9 mouse cellular contexts compared by ENCODE assay signal in the genomic region with DNA sequence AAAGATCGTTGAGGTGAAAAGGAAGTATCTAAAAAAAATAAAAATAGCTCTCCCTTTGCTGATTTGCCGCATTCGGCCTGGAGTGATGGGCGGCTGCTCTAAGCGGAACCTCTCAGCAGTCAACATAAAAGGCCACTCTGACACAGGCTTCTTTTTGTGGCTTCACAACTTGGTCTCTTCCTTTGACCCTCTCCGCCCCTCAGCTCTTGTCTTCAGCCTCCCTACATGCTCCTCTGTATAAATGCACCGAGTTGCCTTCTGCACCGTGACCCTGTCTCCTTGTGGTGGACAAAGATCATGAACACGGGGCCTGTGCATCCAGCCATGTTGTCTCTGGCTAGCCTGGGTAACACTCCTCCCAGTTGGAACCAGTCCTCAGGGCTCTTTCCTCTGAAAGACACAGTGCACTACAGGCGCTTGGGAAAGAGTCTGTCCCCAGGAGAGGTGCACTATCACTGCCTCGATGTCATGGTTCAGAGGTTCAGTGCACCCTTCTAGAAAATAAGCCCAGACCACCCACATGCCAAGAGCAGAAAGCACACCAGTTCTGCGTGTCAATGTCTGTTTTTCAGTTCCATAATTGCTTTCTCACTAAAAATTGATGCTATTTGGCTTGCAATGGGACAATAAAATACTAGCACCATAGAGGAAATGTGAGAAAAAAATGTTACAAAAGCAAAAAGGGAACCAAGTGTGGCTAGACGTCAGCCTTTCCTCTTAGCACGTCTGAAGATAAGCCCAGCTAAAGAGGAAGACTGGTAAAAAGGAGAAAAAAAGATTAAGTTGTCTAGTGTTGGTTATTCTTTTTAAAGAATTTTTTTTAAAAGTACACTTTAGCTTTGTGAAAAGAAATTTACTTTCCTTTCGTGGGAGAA. TPM values are rescaled to one million over a fixed set of nuclear protein-coding genes. Genes with fewer than 3 reads are reported as not detected.
A peak's percentile ranks its signal among the peaks of the same experiment; 100 is the strongest.
DNase-seq lines count a peak whose midpoint lies in the region.
"Had no signal": no experiment of that assay in that cellular context is flagged by ENCODE, and none has a peak within 500 bp of the region (broad histone marks: within the 10 kb centered on the region; RNA-seq: fewer than 3 reads in every experiment).

No protein-coding gene starts in this region.

- DNase-seq in gastrocnemius, adult 18-20 months (ENCODE audit: low spot score), result peak; percentile 10
- no peak for DNase-seq in gastrocnemius, postnatal 25 days
- peak; percentile 61 to 70 for DNase-seq in B cell, adult 2 months
- peak; percentile 65 for DNase-seq in cerebellum, adult 9-10 months
- peak; percentile 32 for DNase-seq in induced T-regulatory cell, adult 2 months (ENCODE audit: low read depth)
- DNase-seq in thymus, postnatal 4 days, result peak; percentile 58
- DNase-seq in left cerebral cortex, postnatal 10 days (ENCODE audit: extremely low spot score in 1 of 2, low spot score in 2 of 2), result no peak

- H3K27me3 ChIP-seq in megakaryocyte, embryonic 14.5 days (replicated peaks), result no peaks in the 10 kb centered on the region
- H3K27me3 ChIP-seq: neural tube, embryonic 12.5 days had no signal

- peak overlapping the region; percentile 87 for H3K4me3 ChIP-seq in megakaryocyte, embryonic 14.5 days (replicated peaks)
- H3K4me3 ChIP-seq: neural tube, embryonic 12.5 days had no signal

- H3K9me3 ChIP-seq in megakaryocyte, embryonic 14.5 days, result no peaks in the 10 kb centered on the region
- H3K9me3 ChIP-seq: neural tube, embryonic 12.5 days had no signal

- H3K4me1 ChIP-seq in megakaryocyte, embryonic 14.5 days, result peaks cover 52% of the 10 kb centered on the region
- H3K4me1 ChIP-seq: neural tube, embryonic 12.5 days had no signal

- no peaks in the 10 kb centered on the region for H3K36me3 ChIP-seq in megakaryocyte, embryonic 14.5 days (replicated peaks; ENCODE audit: low read length)
- H3K36me3 ChIP-seq: neural tube, embryonic 12.5 days had no signal

- intact Hi-C loops in left cerebral cortex, postnatal 10 days (cut with DNase I), result no loop called here

RNA-seq across cellular contexts. Expression of a gene that starts 15.8 kb away (rescaled TPM):
- total RNA-seq in gastrocnemius, adult 18-20 months (2021), result 100 to 1,000 TPM in 1 of 2 experiments, 10 to 100 TPM in 1; 97.6 to 106 TPM
- 10 to 100 TPM; 90.6 to 99.7 TPM for total RNA-seq in gastrocnemius, postnatal 25 days (2021)
- 1.9 and 4.9 TPM in 2 replicates for polyA plus RNA-seq in megakaryocyte, embryonic 14.5 days (2012; ENCODE audit: insufficient read depth, low replicate concordance)
- 100 to 1,000 TPM; 138 to 147 TPM for total RNA-seq in left cerebral cortex, postnatal 10 days (2021)

RNA-seq across cellular contexts. Expression of a gene that starts 37.2 kb away (rescaled TPM):
- 10 to 100 TPM; 21.6 to 26.4 TPM for total RNA-seq in gastrocnemius, adult 18-20 months (2021)
- 10 to 100 TPM; 24.1 to 27.9 TPM for total RNA-seq in gastrocnemius, postnatal 25 days (2021)
- 3.3 TPM in 1 of 2 replicates, not detected in the other for polyA plus RNA-seq in megakaryocyte, embryonic 14.5 days (2012; ENCODE audit: insufficient read depth, low replicate concordance)
- 10 to 100 TPM; 61.8 to 64.7 TPM for total RNA-seq in left cerebral cortex, postnatal 10 days (2021)

Comparison
In these comparisons a context has a peak if more than half of its experiments do, and no peak if none do; other contexts are left out.
1. DNase-seq: peak in gastrocnemius, adult 18-20 months (single experiment), B cell, adult 2 months (2 of 2), cerebellum, adult 9-10 months (single experiment), induced T-regulatory cell, adult 2 months (single experiment) and thymus, postnatal 4 days (single experiment); none in gastrocnemius, postnatal 25 days (single experiment) and left cerebral cortex, postnatal 10 days (0 of 2).